In genomic region chr7:75307570-75308087, GRCm38 (mm10) we compare ENCODE assay signal across 8 mouse cellular contexts. TPM values are rescaled to one million over a fixed set of nuclear protein-coding genes. Genes with fewer than 3 reads are reported as not detected.
DNase-seq lines count a peak whose midpoint lies in the region; ATAC-seq lines count a peak whose summit lies in the region.

No protein-coding gene starts in this region.

- DNase-seq in heart, adult 8-10 months (ENCODE audit: low spot score), result no peak
- DNase-seq in cerebellum, postnatal 36 days, result peak; percentile 34 to 55
- DNase-seq in hindbrain, embryonic 10.5 days (ENCODE audit: low spot score), result no peak
- peak; percentile 14 for DNase-seq in midbrain, embryonic 14.5 days
- no peak for DNase-seq in MN1 (ENCODE audit: low spot score)
- DNase-seq in left cerebral cortex, postnatal 36 days (ENCODE audit: low spot score in 2 of 2), result no peak
- no peak for DNase-seq in left cerebral cortex, postnatal 25 days (ENCODE audit: low spot score in 2 of 2)

- H3K4me3 ChIP-seq in heart, embryonic 16.5 days (ENCODE audit: low read length), result no peak overlapping the region; the same call in 1 of the 2 replicates
- peak overlapping the region; percentile 64; the same call in 1 of the 2 replicates for H3K4me3 ChIP-seq in hindbrain, embryonic 10.5 days
- H3K4me3 ChIP-seq in midbrain, embryonic 14.5 days (replicated peaks; ENCODE audit: low read depth, low read length), result peak overlapping the region; percentile 47

- H3K4me1 ChIP-seq in heart, embryonic 16.5 days (ENCODE audit: control insufficient read depth, insufficient read depth, low read length), result peaks cover 8% of the 10 kb centered on the region
- H3K4me1 ChIP-seq in hindbrain, embryonic 10.5 days (replicated peaks), result peaks cover 25% of the 10 kb centered on the region
- peaks cover 13% of the 10 kb centered on the region for H3K4me1 ChIP-seq in midbrain, embryonic 14.5 days (ENCODE audit: control insufficient read depth, insufficient read depth, low read length)

- H3K27ac ChIP-seq in heart, embryonic 16.5 days (ENCODE audit: low read length), result no peak overlapping the region
- no peak overlapping the region for H3K27ac ChIP-seq in hindbrain, embryonic 10.5 days
- H3K27ac ChIP-seq in midbrain, embryonic 14.5 days (replicated peaks; ENCODE audit: low read depth, low read length), result no peak overlapping the region

- intact Hi-C loops in left cerebral cortex, postnatal 36 days (cut with DNase I), result loop anchor here (5.0 kb wide), 2 partner anchors 40 to 60 kb away; no protein-coding TSS in a partner anchor
- intact Hi-C loops in left cerebral cortex, postnatal 25 days (cut with DNase I), result loop anchor here (2.0 to 5.0 kb wide), 3 partner anchors 60 to 170 kb away; no protein-coding TSS in a partner anchor

- H3K36me3 ChIP-seq in heart, embryonic 16.5 days (ENCODE audit: control insufficient read depth, insufficient read depth), result no peaks in the 10 kb centered on the region
- no peaks in the 10 kb centered on the region for H3K36me3 ChIP-seq in hindbrain, embryonic 10.5 days
- H3K36me3 ChIP-seq in midbrain, embryonic 14.5 days (ENCODE audit: control insufficient read depth, insufficient read depth, low read length), result no peaks in the 10 kb centered on the region

- no peaks in the 10 kb centered on the region for H3K9me3 ChIP-seq in heart, embryonic 16.5 days (replicated peaks; ENCODE audit: control insufficient read depth, low read length)
- no peaks in the 10 kb centered on the region for H3K9me3 ChIP-seq in hindbrain, embryonic 10.5 days
- no peaks in the 10 kb centered on the region for H3K9me3 ChIP-seq in midbrain, embryonic 14.5 days (ENCODE audit: control insufficient read depth, low read length)

- H3K9ac ChIP-seq in heart, embryonic 16.5 days (ENCODE audit: low read length), result no peak overlapping the region
- H3K9ac ChIP-seq in midbrain, embryonic 14.5 days (replicated peaks; ENCODE audit: low read length), result peak overlapping the region; percentile 20; the same call in 1 of the 2 replicates

- WGBS in heart, embryonic 16.5 days, result 50% methylated on average over 8 of the region's 8 CpGs
- 50% methylated on average over 8 of the region's 8 CpGs for WGBS in hindbrain, embryonic 10.5 days
- WGBS in midbrain, embryonic 14.5 days, result 50% methylated on average over 8 of the region's 8 CpGs

- no peak for ATAC-seq in heart, embryonic 16.5 days (replicated peaks; ENCODE audit: extremely low read depth, insufficient read depth, low FRiP score)
- no peak for ATAC-seq in midbrain, embryonic 14.5 days (ENCODE audit: low FRiP score, low TSS enrichment)

- H3K4me2 ChIP-seq in heart, embryonic 16.5 days (ENCODE audit: low read depth, low read length), result peak overlapping the region; percentile 95
- peak overlapping the region; percentile 96 for H3K4me2 ChIP-seq in midbrain, embryonic 14.5 days (ENCODE audit: low read length)

- H3K27me3 ChIP-seq in heart, embryonic 16.5 days (ENCODE audit: control insufficient read depth, insufficient read depth, low read length), result peaks cover 34% of the 10 kb centered on the region
- H3K27me3 ChIP-seq in hindbrain, embryonic 10.5 days (ENCODE audit: insufficient read depth, poor library complexity, severe bottlenecking), result peaks cover 43% of the 10 kb centered on the region
- H3K27me3 ChIP-seq in midbrain, embryonic 14.5 days (ENCODE audit: control insufficient read depth, insufficient read depth, low read length), result peaks cover 40% of the 10 kb centered on the region

RNA-seq across cellular contexts. Expression of gene Sv2b, which starts 1.4 kb away (rescaled TPM):
- 0.86 and 1.0 TPM in 2 replicates for polyA plus RNA-seq in heart, embryonic 16.5 days (2015; fragmentation: Nextera tagmentation; extraction: Ambion mirVana)
- 1 to 10 TPM in 1 of 4 experiments, under 1 TPM in 3; 0.38 to 1.3 (median 0.64) TPM for total RNA-seq in heart, adult 8-10 months (2022)
- polyA plus RNA-seq in hindbrain, embryonic 10.5 days (2016; fragmentation: Nextera tagmentation; extraction: Ambion mirVana), result 0.92 and 1.4 TPM in 2 replicates
- 4.5 and 5.9 TPM in 2 replicates for polyA plus RNA-seq in midbrain, embryonic 14.5 days (2014; fragmentation: Nextera tagmentation; extraction: Ambion mirVana)
- 100 to 1,000 TPM; 371 to 401 TPM for total RNA-seq in left cerebral cortex, postnatal 36 days (2021)
- total RNA-seq in left cerebral cortex, postnatal 25 days (2021), result 100 to 1,000 TPM; 358 to 398 TPM

Comparison
In these comparisons a context has a peak if more than half of its experiments do, and no peak if none do; other contexts are left out.
1. DNase-seq: peak in cerebellum, postnatal 36 days (2 of 2) and midbrain, embryonic 14.5 days (single experiment); none in heart, adult 8-10 months (single experiment), hindbrain, embryonic 10.5 days (single experiment), MN1 (single experiment), left cerebral cortex, postnatal 36 days (0 of 2) and left cerebral cortex, postnatal 25 days (0 of 2).
2. RNA of gene Sv2b, which starts 1.4 kb away (total RNA-seq): 371 to 401 TPM in left cerebral cortex, postnatal 36 days and 358 to 398 TPM in left cerebral cortex, postnatal 25 days; 0.38 to 1.3 TPM in heart, adult 8-10 months; every median in the first group is over 100 times any median in the second.